Mouse (Mus musculus) thymus, adult 2 months (tissue): ENCODE measurements around the gene Nqo2.

Source experiments
- CTCF ChIP-seq: fragments of 200-500 bp; IDR thresholded peaks from 2 replicates; pipeline ENCODE4 v1.5.1; 2012; ENCODE audit warnings: mild to moderate bottlenecking, control low read depth, low read length, moderate library complexity, borderline replicate concordance; ENCODE audit not compliant: control insufficient read depth, poor library complexity, insufficient read depth; ENCODE audit errors: extremely low read depth
- POLR2A ChIP-seq: fragments of 200-500 bp; IDR thresholded peaks from 2 replicates; pipeline ENCODE4 v1.6.1; 2012; ENCODE audit warnings: mild to moderate bottlenecking, low read length, control low read depth, moderate library complexity; ENCODE audit not compliant: control insufficient read depth, poor library complexity, insufficient read depth; ENCODE audit errors: extremely low read depth

GRCm38 (mm10) chr13:34038056-34038432 lies 73.6 kb downstream of the Nqo2 start:
- TF ChIP-seq POLR2A, result no peak
- no peak for TF ChIP-seq CTCF
